Mouse (Mus musculus) hindbrain, embryonic 13.5 days (tissue): ENCODE measurements around the gene 1700030J22Rik. TPM values are rescaled to one million over a fixed set of nuclear protein-coding genes. Genes with fewer than 3 reads are reported as not detected.

Source experiments
- ATAC-seq: fragments of 200-750 bp; cut with Nextera tagmentation; 2 replicates; pipeline ENCODE4 v1.8.0; 2017; ENCODE audit warnings: moderate TSS enrichment; ENCODE audit not compliant: low FRiP score
- H3K27ac ChIP-seq: fragments of 300-500 bp; sonication (generic); 2 replicates; pipeline ENCODE4 v1.5.1; 2015; ENCODE audit warnings: inconsistent platforms, mild to moderate bottlenecking, moderate library complexity
- H3K27me3 ChIP-seq: fragments of 300-500 bp; sonication (generic); 2 replicates; pipeline ENCODE4 v1.6.1; 2015; ENCODE audit warnings: mild to moderate bottlenecking, inconsistent platforms
- H3K36me3 ChIP-seq: fragments of 300-500 bp; sonication (generic); 2 replicates; pipeline ENCODE4 v1.6.1; 2015; ENCODE audit warnings: mild to moderate bottlenecking, inconsistent platforms
- H3K4me1 ChIP-seq: fragments of 300-500 bp; sonication (generic); replicated peaks from 2 replicates; pipeline ENCODE4 v1.6.1; 2015; ENCODE audit warnings: inconsistent platforms
- H3K4me2 ChIP-seq: fragments of 300-500 bp; sonication (generic); 2 replicates; pipeline ENCODE4 v1.6.1; 2015; ENCODE audit warnings: inconsistent platforms, mild to moderate bottlenecking, moderate library complexity
- H3K4me3 ChIP-seq: fragments of 300-500 bp; sonication (generic); 2 replicates; pipeline ENCODE4 v1.5.1; 2015; ENCODE audit warnings: mild to moderate bottlenecking, inconsistent platforms
- H3K9ac ChIP-seq: fragments of 300-500 bp; sonication (generic); 2 replicates; pipeline ENCODE4 v1.6.1; 2015; ENCODE audit warnings: mild to moderate bottlenecking, inconsistent platforms
- H3K9me3 ChIP-seq: fragments of 300-500 bp; sonication (generic); 2 replicates; pipeline ENCODE4 v1.6.1; 2016; ENCODE audit warnings: inconsistent platforms
- WGBS: fragments of 180-500 bp; shearing (Covaris S2); methylation state at CpG from one replicate; pipeline ENCODE4 v1.1.7; 2015; 5-methylcytosine and 5-hydroxymethylcytosine counted together
- polyA plus RNA-seq: library from polyadenylated mRNA; unstranded; fragments of >200 nt; fragmentation: Nextera tagmentation; extraction: Ambion mirVana; gene quantifications from 2 replicates; pipeline ENCODE4 v1.2.1, GENCODE M21; 2015

Gene 1700030J22Rik
- polyA plus RNA-seq, result 6.3 and 7.5 TPM in 2 replicates

DNA sequence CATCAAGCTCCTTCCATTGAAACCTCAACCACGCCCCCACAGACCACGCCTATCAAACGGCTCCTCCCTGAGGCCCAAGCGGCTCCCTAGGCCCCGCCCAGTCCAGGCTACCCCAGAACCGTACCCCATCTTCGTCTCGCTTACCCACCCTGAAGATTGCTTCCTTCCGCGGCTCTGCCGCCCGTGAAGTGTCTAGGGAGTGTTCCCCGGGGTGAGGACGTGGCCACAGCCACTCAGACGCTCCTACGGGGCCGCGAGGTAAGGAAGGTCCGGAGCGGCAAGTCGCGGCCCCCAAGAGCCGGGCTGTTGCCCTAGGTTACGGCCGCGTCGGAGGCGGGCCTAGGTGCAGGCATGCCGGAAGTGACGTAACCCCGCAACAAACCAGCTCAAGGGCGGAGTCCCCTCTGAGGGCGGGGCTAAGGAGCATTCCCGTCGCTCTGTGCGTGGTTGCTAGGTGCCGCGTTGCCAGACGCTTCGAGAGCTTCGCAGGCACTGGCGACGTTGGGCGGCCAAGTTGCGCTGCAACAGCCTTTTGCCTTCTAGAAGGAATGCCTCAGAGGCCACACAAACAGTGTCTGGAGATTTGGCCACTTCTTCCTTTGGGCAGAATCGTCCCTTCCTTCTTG is at the start of gene 1700030J22Rik:
1700030J22Rik (minus strand) TSS at position 329 of the 626 bp plus-strand sequence.
- Histone ChIP-seq H3K4me1 (peaks cover 14% of the 10 kb centered on the region), H3K27me3 (no peaks in the 10 kb centered on the region), H3K4me3 (peak within 1 kb of the TSS; percentile 75), H3K27ac (peak within 1 kb of the TSS; percentile 75), H3K4me2 (peak within 1 kb of the TSS; percentile 72), H3K9me3 (no peaks in the 10 kb centered on the region), H3K36me3 (peaks cover 18% of the 10 kb centered on the region), H3K9ac (peak within 1 kb of the TSS; percentile 70)
- under 1% methylated on average over 46 of the region's 46 CpGs for WGBS
- peak; percentile 97 for ATAC-seq

DNA sequence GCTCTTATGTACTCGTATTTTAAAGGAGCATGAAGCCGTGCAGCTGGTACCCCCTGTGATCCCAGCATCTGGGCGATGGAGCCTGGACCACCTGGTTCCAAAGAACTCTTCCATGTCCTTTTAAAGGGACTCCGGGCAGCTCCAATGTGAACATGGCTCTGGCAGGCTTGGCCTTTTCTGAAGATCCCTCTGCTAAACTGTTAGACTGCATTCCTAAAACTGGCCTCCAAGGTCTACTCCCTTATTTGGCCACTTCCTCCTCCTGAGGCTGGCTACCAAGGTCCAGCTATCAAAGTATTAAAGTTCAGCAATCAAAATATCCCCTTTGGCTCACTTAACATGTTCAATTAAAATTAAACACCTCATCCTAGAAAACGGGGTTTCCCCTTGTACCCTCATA is 48.8 kb upstream of the 1700030J22Rik start:
- ATAC-seq, result no peak
- WGBS, result 89% methylated on average over 5 of the region's 5 CpGs
- no peak overlapping the region for H3K4me3 ChIP-seq
- H3K9ac ChIP-seq, result no peak overlapping the region
- H3K9me3 ChIP-seq, result no peaks in the 10 kb centered on the region
- no peaks in the 10 kb centered on the region for H3K27me3 ChIP-seq
- no peaks in the 10 kb centered on the region for H3K4me1 ChIP-seq
- no peak overlapping the region for H3K4me2 ChIP-seq
- H3K27ac ChIP-seq, result no peak overlapping the region
- H3K36me3 ChIP-seq, result no peaks in the 10 kb centered on the region

DNA sequence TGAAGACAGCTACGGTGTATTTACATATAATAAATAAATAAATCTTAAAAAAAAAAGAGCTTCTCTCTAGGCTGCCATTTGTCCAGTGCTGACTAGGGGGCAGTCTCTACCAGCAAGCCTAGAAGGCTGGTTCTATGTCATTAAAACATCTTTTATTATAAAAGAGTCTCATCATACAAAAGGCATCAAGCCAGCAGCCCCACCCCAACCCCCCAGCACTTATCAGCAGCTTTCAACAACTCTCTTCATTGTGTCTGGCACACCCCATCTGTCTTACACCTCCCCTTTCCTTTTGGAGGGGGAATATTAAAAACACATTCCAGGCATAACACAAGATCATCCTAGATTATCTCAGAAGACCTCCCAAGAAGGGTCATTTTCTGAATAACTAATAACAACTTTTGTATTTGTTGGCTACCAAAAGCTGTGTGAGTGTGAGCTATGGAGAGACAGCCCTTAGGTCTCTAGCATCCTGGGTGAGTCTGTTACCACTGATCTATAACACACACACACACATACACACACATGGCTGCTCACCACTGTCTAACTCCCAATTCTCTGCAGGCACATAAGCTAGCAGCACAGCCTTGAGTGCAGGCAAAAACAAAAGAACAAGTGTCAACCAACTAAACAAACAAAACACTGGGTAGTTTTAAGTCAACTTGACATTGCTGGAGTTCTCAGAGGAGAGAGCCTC is 43.7 kb upstream of the 1700030J22Rik start:
- Histone ChIP-seq H3K27ac (no peak overlapping the region), H3K4me2 (no peak overlapping the region), H3K9ac (no peak overlapping the region), H3K27me3 (no peaks in the 10 kb centered on the region), H3K9me3 (no peaks in the 10 kb centered on the region), H3K36me3 (no peaks in the 10 kb centered on the region), H3K4me3 (no peak overlapping the region), H3K4me1 (no peaks in the 10 kb centered on the region)
- WGBS, result 80% methylated on average over 1 of the region's 1 CpGs
- no peak for ATAC-seq

DNA sequence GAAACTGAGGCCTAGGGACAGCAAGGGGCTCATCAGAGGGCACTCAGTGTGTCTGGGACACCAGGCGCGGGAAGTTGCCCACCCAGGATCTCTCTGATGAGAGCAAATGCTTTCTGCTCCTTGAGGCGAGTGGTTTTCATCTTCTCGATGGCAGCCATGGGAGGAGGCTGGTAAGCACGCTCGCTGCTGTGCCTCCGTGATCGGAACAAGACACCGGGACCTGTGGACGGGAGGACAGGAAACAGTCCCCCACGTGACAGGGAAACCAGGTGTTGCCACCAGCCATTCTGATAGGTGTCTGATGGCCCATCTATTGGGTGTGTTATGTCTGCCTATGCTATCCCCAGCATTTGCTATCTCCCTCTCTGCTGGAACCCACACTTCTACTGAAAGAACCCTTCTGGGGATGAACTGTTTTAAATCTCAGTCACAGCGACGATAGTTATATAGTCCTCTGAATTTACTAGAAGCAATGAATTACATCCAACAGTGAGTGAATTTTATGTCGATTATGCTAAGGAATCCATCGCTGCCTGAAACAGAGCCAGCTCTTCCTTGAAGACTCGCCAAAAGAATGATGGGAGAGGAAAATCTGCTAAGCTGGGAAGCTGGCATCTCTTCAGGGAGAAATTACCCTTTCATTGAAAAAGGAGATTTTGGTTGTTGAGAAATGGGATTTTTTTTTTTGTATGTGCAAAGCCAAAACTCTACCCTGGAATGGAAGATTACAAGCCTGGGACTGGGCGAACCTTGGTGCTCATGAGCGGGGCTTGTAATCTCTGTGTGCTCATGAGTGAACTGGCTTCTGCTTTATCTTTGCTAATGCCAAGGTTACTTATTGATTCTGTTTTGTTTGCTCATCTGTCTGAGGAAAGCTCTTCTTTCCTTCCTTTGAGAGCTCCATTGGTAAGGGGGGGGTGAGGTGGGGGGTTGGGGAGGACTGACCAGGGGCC is 40.8 kb upstream of the 1700030J22Rik start:
- Histone ChIP-seq H3K27me3 (no peaks in the 10 kb centered on the region), H3K27ac (no peak overlapping the region), H3K4me3 (no peak overlapping the region), H3K9me3 (no peaks in the 10 kb centered on the region), H3K4me2 (no peak overlapping the region), H3K36me3 (no peaks in the 10 kb centered on the region), H3K4me1 (no peaks in the 10 kb centered on the region), H3K9ac (no peak overlapping the region)
- 91% methylated on average over 18 of the region's 18 CpGs for WGBS
- ATAC-seq, result no peak

DNA sequence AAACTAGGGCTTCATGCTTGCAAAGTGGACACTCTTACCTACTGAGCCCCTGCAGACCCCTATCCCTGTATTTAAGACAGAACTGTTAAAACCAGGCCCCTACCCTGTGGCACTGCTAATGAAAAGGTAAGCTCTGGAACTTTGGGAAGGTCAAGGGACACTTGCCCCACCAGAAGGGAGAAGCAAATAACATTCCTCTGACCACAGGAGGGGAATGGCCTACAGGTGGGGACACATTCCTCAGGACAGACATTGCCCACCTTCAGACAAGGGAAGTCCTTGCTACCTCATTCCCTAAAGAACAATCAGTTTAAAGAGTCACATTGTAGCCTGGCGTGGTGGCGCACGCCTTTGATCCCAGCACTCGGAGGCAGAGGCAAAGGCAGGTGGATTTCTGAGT is 39.1 kb upstream of the 1700030J22Rik start:
- ATAC-seq, result no peak
- no peaks in the 10 kb centered on the region for H3K9me3 ChIP-seq
- H3K4me3 ChIP-seq, result no peak overlapping the region
- no peaks in the 10 kb centered on the region for H3K27me3 ChIP-seq
- no peak overlapping the region for H3K27ac ChIP-seq
- no peak overlapping the region for H3K9ac ChIP-seq
- WGBS, result 91% methylated on average over 4 of the region's 4 CpGs
- H3K4me2 ChIP-seq, result no peak overlapping the region
- H3K4me1 ChIP-seq, result no peaks in the 10 kb centered on the region
- H3K36me3 ChIP-seq, result no peaks in the 10 kb centered on the region

DNA sequence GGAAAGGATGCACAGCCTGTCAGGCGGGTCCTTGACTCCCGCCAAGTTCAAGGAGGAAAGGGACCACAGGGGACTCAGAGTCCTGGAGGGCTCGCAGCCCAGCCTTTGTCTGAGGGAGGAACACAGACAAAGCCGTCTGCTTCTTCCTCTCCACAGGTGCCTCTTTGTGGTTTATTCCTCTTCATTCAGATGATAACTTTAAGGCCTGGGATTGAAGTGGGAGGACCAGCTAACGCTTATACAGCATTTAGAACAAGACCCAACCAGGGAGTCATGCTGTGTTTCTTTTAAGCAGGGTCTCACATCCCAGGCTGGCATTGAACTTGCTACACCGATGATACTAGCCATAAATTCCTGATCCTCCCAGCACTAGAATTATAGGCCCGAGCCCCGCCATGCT is 38.2 kb upstream of the 1700030J22Rik start:
- ATAC-seq, result no peak
- no peaks in the 10 kb centered on the region for H3K4me1 ChIP-seq
- H3K9ac ChIP-seq, result no peak overlapping the region
- no peaks in the 10 kb centered on the region for H3K9me3 ChIP-seq
- no peak overlapping the region for H3K4me2 ChIP-seq
- WGBS, result 28% methylated on average over 8 of the region's 8 CpGs
- H3K27me3 ChIP-seq, result no peaks in the 10 kb centered on the region
- no peak overlapping the region for H3K4me3 ChIP-seq
- H3K36me3 ChIP-seq, result no peaks in the 10 kb centered on the region
- no peak overlapping the region for H3K27ac ChIP-seq

DNA sequence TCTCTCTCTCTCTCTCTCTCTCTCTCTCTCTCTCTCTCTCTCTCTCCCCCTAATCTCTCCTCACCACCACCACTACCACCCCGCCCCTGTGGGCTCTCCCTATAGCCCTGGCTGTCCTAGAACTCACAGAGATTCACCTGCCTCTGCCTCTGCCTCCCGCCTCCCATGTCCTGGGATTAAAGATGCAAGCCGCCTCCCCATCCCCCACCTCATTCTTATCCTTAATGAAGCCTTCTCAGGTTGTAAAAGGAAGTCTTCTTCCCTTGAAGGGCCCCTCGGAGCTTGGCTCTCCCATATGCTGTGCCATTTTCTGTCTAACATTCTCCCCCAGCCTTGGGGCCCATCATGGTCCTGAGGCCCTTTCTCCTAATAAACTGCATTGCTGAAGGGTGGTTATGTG is 36.9 kb upstream of the 1700030J22Rik start:
- Histone ChIP-seq H3K4me3 (no peak overlapping the region), H3K27me3 (no peaks in the 10 kb centered on the region), H3K36me3 (no peaks in the 10 kb centered on the region), H3K4me1 (no peaks in the 10 kb centered on the region), H3K9me3 (no peaks in the 10 kb centered on the region), H3K9ac (no peak overlapping the region), H3K4me2 (no peak overlapping the region), H3K27ac (no peak overlapping the region)
- no peak for ATAC-seq
- WGBS, result 65% methylated on average over 4 of the region's 4 CpGs

DNA sequence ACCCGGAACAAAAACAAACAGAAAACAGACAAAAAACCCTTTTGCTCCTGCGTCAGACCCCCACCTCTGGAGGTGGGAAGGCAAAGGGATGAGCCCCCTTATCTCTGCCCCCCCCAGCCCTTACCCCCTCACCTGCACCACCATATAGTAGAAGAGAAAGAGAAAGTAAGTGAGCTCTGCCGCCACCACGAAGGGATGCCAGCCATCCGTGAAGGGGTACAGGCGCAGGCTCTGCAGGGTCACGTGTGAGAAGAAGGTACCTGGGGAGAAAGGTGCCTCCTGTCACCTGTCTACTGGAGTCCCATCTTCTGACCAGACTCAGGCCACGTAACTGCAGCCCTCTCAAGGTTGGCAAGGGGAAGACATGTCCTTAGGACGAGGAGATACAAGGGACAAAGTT is 32.6 kb upstream of the 1700030J22Rik start:
- H3K27ac ChIP-seq, result no peak overlapping the region
- whole genome bisulfite sequencing, result 89% methylated on average over 9 of the region's 9 CpGs

DNA sequence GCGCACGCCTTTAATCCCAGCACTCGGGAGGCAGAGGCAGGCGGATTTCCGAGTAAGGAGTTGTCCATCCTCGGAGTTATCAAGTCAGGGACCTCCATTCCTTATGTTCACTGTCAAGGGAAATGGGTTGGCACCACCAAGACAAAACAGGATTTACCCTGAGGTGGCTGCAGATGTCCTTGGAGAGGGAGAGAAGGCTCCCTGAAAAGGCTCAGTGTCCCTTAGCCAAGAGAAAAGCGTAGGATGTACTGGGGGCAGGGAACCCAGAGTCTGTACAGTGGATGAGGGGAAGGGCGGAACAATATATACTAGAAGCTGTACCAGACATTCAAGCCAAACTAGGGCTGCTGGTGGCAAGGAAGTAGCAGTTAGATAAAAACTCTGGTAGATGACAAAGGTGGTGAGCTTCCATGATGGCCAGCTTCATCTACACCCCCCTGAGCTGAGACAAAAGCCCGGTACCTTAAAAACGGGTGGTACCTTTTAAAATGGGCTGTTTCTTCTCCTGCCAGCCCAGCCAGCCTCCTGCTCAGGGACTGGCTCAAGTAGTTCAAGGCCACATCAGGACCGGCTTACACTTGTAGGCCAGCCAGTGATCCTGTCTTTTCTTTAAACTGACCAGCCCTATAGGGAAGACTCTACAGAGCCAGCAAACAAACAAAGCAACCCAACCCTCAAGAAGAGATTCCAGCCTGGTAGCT is 15.4 kb upstream of the 1700030J22Rik start:
- WGBS, result 67% methylated on average over 11 of the region's 11 CpGs
- peak overlapping the region; percentile 57 for H3K4me3 ChIP-seq
- H3K27ac ChIP-seq, result peak overlapping the region; percentile 58; the same call in 1 of the 2 replicates
- H3K9me3 ChIP-seq, result no peaks in the 10 kb centered on the region
- H3K9ac ChIP-seq, result peak overlapping the region; percentile 72; the same call in 1 of the 2 replicates
- H3K36me3 ChIP-seq, result no peaks in the 10 kb centered on the region
- peak overlapping the region; percentile 94 for H3K4me2 ChIP-seq
- H3K4me1 ChIP-seq, result peaks cover 18% of the 10 kb centered on the region
- ATAC-seq, result 0 out of 2 replicates have a peak, but pooled peaks have one; percentile 1
- H3K27me3 ChIP-seq, result 0 out of 2 replicates have a peak, but pooled peaks cover 4% of the 10 kb centered on the region

More for the DNA sequence above, 32.6 kb upstream of the 1700030J22Rik start:
- H3K4me3 ChIP-seq, result no peak overlapping the region
- no peaks in the 10 kb centered on the region for H3K4me1 ChIP-seq
- no peak overlapping the region for H3K4me2 ChIP-seq
- no peaks in the 10 kb centered on the region for H3K36me3 ChIP-seq
- H3K9me3 ChIP-seq, result no peaks in the 10 kb centered on the region
- H3K9ac ChIP-seq, result no peak overlapping the region
- no peak for ATAC-seq
- H3K27me3 ChIP-seq, result no peaks in the 10 kb centered on the region

DNA sequence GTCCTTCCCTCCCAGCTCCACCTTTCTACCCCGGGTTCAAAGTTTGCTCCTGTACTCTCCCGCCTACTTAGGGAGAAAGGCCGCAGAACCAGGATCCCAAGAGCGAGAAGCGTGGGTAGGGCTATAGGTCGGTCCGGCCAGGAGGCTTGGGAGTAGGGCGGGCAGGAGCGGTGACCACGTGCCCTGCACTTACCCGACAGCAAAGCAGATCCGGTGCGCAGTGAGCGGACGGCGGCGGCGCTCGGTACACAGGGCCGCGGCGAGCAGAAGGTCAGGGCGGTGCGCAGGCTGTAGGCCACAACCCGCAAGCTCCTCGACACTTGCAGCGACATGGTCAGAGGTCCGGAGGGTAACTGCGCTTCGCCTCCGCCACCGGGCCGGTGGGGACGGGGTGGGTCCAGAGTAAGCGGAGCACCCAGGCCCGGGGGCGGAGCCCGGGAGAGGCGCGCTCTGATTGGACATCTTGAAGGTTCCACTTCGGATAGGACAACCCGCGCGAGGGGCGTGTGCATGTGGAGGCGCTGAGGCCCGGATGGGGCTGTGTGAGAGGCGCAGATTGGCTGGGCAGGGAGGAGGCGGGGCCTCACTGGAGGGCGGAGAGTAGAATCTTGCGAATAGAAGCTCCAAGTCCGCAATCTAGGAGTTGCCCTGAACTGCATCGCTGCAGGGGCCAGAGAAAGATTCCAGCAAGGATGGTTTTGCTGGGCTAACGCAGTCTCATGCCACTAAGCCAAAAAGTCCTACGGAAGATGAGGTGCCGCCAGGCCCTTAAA is 14.5 kb upstream of the 1700030J22Rik start, which contains the start of gene Gcsh:
Gcsh (minus strand) TSS at position 443 of the 773 bp plus-strand sequence.
- H3K4me2 ChIP-seq, result peak within 1 kb of the TSS; percentile 94
- ATAC-seq, result peak; percentile 100
- H3K9me3 ChIP-seq, result no peaks in the 10 kb centered on the region
- WGBS, result under 1% methylated on average over 55 of the region's 56 CpGs
- 0 out of 2 replicates have a peak, but pooled peaks cover 4% of the 10 kb centered on the region for H3K27me3 ChIP-seq
- peaks cover 18% of the 10 kb centered on the region for H3K4me1 ChIP-seq
- H3K4me3 ChIP-seq, result peak within 1 kb of the TSS; percentile 57
- H3K9ac ChIP-seq, result peak within 1 kb of the TSS; percentile 72
- H3K36me3 ChIP-seq, result no peaks in the 10 kb centered on the region
- peak within 1 kb of the TSS; percentile 58; the same call in 1 of the 2 replicates for H3K27ac ChIP-seq
